Mouse (Mus musculus): ENCODE measurements around the gene Samd8.

The Samd8 gene

DNA sequence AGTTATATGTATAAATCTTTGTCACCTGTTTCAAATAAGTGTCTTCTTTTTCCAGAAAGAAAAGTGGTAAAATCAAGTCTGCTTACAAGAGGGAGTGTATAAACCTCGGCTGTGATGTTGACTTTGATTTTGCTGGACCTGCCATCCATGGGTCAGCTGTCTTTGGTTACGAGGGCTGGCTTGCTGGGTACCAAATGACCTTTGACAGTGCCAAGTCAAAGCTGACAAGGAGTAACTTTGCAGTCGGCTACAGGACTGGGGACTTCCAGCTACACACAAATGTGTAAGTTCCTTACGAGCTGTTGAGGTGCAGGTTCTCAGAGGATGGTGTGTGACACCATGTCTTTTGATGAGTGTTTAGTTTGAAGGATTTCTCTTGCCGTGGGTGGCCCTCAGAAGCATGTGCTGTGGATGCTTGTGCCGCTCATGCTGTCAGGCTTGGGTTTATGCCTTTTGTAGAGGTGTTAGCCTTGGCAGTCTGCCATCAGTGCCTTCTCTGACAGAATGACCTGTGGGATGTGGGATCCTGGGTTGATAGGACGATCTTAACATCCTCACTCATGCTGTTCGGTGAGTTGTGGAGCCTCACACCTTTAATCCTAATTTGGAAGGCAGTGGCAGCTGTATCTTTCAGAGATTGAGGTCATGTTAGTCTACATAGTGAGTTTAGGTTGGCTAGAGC is 88.1 kb downstream of the Samd8 start:
- DNase-seq: no peak

DNA sequence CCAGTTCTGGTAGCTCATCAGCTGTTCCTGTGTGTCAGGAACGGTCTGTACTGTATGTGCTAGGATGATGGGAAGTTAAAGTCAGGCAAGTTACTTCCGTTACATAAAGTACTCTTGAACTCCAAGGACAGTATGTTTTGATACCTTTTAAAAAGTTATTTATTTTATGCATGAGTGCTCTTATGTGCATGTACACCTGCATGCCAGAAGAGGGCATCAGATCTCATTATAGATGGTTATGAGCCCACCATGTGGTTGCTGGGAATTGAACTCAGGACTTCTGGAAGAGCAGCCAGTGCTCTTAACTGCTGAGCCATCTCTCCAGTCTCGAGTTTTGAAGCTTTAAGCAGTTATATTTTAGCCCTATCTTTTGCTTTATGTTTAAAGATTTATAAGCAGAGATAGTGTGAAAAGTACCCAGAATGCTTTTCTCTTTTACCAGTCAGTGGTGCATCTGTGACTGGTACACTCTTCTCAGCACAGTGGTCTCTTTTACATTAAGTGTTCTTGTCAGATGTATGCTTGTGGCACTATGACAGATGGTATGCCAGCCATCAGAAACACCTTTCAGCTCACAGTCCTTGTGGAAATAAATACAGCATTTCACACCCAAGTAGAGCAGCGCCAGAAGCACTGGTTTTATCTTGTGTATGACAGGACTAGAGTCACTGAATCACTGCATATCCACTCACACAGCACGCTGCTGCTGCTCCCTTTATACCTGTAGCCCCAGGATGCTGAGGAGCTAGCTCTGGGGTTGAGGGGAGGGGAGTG is 91.7 kb downstream of the Samd8 start:
- DNase-seq: no peak

DNA sequence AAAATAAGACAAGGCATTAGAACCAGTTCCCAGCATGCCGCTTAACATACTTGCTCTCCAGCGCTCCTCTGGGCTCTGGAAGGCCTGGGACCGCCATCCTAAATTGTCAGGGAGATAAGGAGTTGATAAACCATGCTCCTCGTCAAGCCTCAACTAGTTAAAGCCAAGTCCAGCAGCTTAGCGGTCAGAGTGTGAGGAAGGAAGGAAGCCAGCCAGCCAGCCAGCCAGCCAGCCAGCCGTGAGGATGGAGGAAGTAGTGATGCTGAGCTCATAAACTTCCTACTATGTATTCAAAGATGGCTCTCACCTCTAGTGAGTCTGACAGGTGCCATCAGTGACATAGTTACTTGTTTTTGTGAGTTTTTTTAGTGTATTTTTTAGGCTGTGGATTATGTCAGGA is 92.9 kb downstream of the Samd8 start:
- peak; percentile 6 for DNase-seq

DNA sequence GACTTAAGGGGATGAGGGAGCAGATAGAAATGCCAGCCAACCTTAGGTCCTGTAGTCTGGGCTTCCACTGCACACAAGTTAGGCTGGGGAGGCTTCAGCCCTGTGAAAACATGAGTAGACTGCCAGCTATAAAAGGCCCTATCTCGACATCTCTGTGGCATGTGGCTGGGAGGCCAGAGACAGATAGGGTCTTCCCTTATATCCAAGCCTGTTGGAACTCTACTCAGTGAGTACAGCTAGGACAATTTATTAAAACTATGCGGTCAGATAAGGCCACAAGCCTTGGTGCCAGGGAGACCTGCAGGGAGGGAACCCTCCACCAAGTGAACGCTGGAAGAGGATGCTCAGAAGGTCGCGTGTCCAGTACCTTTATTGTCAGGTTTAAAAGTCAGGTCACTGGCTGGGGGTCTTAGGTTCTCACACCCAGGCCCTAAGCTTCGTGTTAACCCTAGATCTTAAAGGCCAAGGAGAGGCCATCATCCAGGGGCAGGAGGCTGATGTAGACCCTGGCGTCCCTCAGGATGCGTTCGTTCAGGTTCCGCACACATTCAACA is 96.6 kb downstream of the Samd8 start:
- peak; percentile 65 for DNase-seq

DNA sequence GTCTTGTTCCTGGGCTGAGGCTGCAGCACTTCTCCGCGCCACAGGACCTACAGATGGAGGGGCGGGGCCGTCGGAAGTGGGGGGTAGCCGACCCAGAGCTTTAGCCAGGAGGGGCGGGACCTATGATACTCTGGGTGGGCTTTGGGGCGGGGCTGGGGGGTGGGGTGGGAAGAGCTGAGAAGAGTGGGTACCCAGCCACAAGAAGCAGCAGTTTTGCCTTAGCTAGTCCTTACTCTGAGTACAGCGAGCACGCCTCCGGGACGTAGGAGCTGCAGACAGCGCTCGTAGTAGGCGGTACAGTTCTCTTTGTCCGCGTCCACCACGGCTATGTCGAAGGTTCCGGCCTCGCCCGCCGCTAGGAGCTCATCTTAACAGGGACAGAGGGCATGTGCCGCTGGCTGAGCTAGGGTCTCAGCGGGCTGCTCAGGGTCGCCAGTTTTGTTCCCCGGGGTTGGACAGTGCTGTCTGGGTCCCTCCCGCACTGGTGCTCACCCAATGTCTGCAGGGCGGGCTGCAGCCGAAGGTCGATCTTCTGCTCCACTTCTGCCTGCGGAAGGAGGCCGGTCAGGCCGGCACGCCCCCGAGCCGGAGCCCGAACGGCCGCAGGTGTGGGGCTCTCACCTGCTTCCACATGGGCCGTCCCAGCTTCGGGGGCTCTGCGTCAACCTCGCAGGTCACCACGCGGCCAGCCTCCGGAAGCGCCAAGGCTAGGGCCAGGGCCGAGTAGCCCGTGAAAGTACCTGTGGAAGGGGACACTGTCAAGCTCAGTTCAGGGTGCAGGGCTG is 97.2 kb downstream of the Samd8 start:
- DNase-seq: no peak
